Mouse (Mus musculus) myocyte (in vitro differentiated cells): Measurements from ENCODE around the gene Nynrin.

ENCODE experiments used
- CEBPB ChIP-seq: IDR thresholded peaks from 2 replicates; pipeline ENCODE4 v1.6.1; 2011; ENCODE audit warnings: mild to moderate bottlenecking, moderate library complexity; ENCODE audit not compliant: poor library complexity, insufficient read depth, severe bottlenecking
- E2F4 ChIP-seq: IDR thresholded peaks from one replicate; pipeline ENCODE4 v1.6.1; 2011; ENCODE audit warnings: mild to moderate bottlenecking, control low read depth, moderate library complexity; ENCODE audit not compliant: insufficient read depth
- MAX ChIP-seq: IDR thresholded peaks from one replicate; pipeline ENCODE4 v1.6.1; 2011; ENCODE audit warnings: low read depth, mild to moderate bottlenecking, control low read depth
- MYOD1 ChIP-seq, 3 experiments: IDR thresholded peaks; one replicate each; pipeline ENCODE4 v1.6.1; 2011; ENCODE audit warnings: control low read depth in 2 of 3, low read depth in 2 of 3, mild to moderate bottlenecking in 2 of 3, moderate library complexity in 1 of 3; ENCODE audit not compliant: insufficient read length in 2 of 3, control insufficient read depth in 1 of 3
- MYOG ChIP-seq, 3 experiments: IDR thresholded peaks; one replicate each; pipeline ENCODE4 v1.6.1; 2011; ENCODE audit warnings: control low read depth in 2 of 3, low read depth in 2 of 3, mild to moderate bottlenecking in 2 of 3; ENCODE audit not compliant: insufficient read length in 2 of 3, control insufficient read depth in 1 of 3, insufficient read depth in 1 of 3
- POLR2A ChIP-seq: IDR thresholded peaks from one replicate; pipeline ENCODE4 v1.6.1; 2011; ENCODE audit warnings: low read depth, mild to moderate bottlenecking, control low read depth, moderate library complexity; ENCODE audit not compliant: insufficient read length
- POLR2AphosphoS2 ChIP-seq: IDR thresholded peaks from one replicate; pipeline ENCODE4 v1.6.1; 2011; ENCODE audit warnings: low read depth, control low read depth; ENCODE audit not compliant: insufficient read length
- REST ChIP-seq: IDR thresholded peaks from one replicate; pipeline ENCODE4 v1.6.1; 2011; ENCODE audit warnings: mild to moderate bottlenecking, control low read depth, moderate library complexity; ENCODE audit not compliant: insufficient read depth, insufficient read length
- SRF ChIP-seq: IDR thresholded peaks from one replicate; pipeline ENCODE4 v1.6.1; 2011; ENCODE audit warnings: low read depth; ENCODE audit not compliant: control insufficient read depth, insufficient read length
- TCF12 ChIP-seq: IDR thresholded peaks from one replicate; pipeline ENCODE4 v1.6.1; 2011; ENCODE audit warnings: mild to moderate bottlenecking, control low read depth; ENCODE audit not compliant: poor library complexity, insufficient read depth, severe bottlenecking
- TCF3 ChIP-seq: IDR thresholded peaks from one replicate; pipeline ENCODE4 v1.6.1; 2011; ENCODE audit warnings: low read depth, control low read depth; ENCODE audit not compliant: insufficient read length
- USF1 ChIP-seq: IDR thresholded peaks from one replicate; pipeline ENCODE4 v1.6.1; 2011; ENCODE audit warnings: low read depth, mild to moderate bottlenecking, control low read depth, moderate library complexity

DNA sequence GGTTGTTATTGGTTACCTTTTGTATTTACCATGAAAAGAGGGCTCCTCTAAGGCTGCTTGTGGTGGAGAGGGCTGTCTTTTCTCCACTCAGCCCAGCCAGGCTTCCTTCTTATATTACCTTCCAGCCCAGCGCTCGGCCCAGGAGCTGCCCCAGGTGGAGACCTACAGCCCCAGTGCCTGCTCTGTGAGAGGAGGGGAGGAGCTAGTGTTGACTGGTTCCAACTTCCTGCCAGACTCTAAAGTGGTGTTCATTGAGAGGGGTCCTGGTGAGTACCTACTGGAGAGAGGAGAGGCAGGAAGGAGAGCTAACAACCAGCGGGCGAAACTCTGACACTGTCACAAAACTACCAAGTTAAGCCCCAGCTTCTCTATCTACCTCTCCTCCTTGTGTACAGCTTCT is 23.5 kb upstream of the Nynrin start:
- TF ChIP-seq POLR2A, result no peak
- no peak for TF ChIP-seq MYOD1 (IDR thresholded peaks at IDR 0.05; ENCODE audit: control insufficient read depth in 1 of 3, insufficient read length in 2 of 3, low read depth in 2 of 3)
- TF ChIP-seq MYOG (IDR thresholded peaks at IDR 0.05; ENCODE audit: control insufficient read depth in 1 of 3, insufficient read depth in 1 of 3, insufficient read length in 2 of 3, low read depth in 2 of 3), result no peak
- no peak for TF ChIP-seq POLR2AphosphoS2
- TF ChIP-seq E2F4, result no peak
- no peak for TF ChIP-seq USF1
- TF ChIP-seq TCF12, result no peak
- TF ChIP-seq TCF3, result no peak
- TF ChIP-seq MAX, result no peak
- TF ChIP-seq REST, result no peak
- TF ChIP-seq CEBPB, result no peak
- no peak for TF ChIP-seq SRF
